Mouse (Mus musculus): ENCODE results near the gene Abcg5.

DNA sequence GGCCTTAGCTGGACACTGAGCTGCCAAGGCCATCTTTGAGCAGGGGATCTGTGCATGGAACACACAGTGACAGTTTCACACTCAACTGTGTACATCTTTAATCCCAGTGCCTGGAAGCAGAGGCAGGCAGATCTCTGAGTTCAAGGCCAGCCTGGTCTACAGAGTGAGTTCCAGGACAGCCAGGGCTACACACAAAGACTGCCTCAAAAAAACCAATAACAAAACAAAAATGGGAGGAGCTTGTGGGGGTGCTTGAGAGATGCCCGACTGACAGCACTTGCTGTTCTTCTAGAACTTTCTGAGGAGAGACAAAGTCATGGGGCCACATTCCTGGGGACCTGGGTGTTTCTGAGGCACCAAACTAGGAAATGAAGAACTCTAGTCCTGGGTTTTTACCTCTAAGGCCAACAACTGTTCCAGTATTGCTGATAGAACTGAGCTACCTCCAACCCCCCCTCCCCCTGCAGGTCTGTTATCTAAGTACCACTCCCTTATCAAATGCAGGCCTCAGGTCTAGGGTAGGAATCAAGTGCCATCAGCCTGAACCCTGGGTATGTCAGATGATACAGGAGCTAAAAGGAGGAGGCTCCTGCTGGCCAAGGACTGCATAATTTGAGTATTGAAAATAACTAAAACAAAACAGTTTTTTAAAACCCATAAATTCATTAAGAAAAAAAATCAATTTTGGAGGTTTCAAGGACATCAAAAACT lies 45.5 kb upstream of the Abcg5 start:
- TF ChIP-seq HCFC1 (IDR thresholded peaks at IDR 0.05; ENCODE audit: borderline replicate concordance, insufficient read depth, low read length) (no peak), CHD2 (IDR thresholded peaks at IDR 0.05; ENCODE audit: low read depth, low read length) (no peak), ZC3H11A (IDR thresholded peaks at IDR 0.05; ENCODE audit: borderline replicate concordance, low read depth, low read length) (no peak)

All from ES-E14 (cell line).